Mouse (Mus musculus) cerebellum, postnatal 10 days (tissue): ENCODE measurements at regions not wholly inside any gene's neighbourhood (a gene's known extent, or its start where the extent isn't known, plus 50 kb on each side); places are given as distances from the start of the nearest gene placed in this dataset.

Experiments used
- DNase-seq, 2 experiments: peaks; one replicate each; pipeline ENCODE4 v3.0.0; 2021; ENCODE audit warnings: mixed read lengths in 2 of 2

DNA sequence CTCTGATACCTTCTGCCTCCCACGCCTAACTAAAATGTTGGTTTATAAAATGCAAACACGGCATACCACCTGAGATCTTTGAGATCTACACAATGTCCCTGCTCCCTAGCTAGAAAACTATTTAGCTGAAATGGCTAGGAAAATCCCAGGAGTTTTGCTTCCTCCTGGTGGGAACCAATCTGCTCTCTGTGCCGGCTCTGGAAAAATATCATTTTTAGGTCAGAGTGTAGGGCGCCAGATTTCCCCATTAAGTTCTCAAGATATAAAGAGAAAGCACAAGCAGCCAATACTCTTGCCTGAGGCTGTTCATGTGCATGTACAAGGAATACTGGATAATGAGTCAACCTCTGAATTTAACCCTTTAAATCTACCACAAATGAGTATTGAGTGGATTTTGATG is 301.0 kb downstream of the 9330182O14Rik start:
- peak in 1 of 2 experiments; percentile 9 for DNase-seq

DNA sequence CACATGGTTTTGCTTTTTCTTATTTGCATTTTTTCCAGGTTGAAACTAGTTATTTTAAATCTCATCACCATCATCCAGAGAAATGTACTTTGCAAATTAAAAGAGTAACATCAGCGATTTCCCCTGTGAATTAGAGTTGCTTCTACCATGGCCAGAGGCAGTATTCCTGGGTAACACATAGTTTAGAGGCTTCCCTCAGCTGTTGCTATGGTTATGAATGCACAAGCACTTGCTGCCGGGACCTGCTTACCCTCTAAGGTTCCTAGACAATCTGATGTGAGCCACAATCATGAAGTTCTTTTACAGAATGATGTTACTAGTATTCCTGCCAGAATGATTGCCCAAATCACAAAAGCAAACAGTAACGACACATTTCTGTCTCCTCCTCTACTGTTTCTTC is 302.5 kb downstream of the 9330182O14Rik start:
- DNase-seq = no peak

DNA sequence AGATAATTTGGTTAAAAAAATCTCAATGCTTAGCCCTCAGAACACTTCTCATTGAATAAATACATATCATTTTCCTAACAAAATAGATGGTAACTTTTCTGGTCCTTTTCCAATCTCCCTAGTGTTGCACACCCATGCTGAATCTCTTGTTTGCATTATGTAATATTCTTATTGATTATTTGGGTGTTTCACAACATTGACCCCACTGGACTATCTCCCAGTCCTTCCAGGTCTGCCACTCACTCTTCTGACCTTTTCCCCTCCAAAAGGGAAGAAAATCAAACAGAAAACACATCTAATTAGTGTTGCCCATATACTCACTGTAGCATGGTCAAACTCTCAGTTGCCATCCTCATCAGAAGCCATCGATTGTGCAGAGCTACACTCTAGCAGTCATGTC is 305.7 kb downstream of the 9330182O14Rik start:
- no peak for DNase-seq

DNA sequence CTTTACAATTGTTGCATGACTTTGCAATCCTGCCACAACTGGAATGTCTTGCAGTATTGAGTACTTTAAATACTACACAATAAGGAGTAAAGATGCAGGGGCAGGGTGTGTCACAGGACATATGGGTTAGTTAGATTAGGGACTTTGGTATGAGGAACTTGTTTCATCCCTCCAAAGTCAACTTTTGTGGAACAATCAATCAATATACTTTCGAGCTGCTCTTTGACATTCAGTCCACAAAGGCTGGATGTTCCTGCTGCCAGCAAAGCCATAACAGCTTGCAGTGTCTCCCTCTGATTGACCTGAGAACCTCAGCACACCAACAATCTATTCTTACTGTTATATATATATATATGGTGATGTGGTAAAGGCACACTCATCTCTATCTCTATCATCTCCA is 314.5 kb downstream of the 9330182O14Rik start:
- no peak for DNase-seq

DNA sequence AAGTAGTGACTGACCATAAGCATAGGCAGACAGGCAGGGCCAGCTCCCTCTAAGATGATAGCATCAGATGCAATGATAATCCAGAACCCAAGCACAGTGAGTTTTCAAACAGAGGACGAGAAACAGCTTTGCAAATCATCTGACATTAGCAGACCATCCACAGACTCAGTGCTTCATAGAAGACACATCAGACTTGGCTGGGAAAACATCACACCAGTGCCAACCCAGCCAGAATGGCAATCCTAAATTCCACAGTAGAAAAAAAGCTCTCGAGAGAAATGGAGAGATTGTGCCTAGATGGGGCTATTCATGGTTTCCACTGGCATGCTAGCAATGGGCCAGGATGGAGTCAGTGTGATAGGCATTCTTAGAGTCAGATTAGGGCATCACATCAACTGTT is 319.1 kb downstream of the 9330182O14Rik start:
- peak; percentile 21 to 23 for DNase-seq

DNA sequence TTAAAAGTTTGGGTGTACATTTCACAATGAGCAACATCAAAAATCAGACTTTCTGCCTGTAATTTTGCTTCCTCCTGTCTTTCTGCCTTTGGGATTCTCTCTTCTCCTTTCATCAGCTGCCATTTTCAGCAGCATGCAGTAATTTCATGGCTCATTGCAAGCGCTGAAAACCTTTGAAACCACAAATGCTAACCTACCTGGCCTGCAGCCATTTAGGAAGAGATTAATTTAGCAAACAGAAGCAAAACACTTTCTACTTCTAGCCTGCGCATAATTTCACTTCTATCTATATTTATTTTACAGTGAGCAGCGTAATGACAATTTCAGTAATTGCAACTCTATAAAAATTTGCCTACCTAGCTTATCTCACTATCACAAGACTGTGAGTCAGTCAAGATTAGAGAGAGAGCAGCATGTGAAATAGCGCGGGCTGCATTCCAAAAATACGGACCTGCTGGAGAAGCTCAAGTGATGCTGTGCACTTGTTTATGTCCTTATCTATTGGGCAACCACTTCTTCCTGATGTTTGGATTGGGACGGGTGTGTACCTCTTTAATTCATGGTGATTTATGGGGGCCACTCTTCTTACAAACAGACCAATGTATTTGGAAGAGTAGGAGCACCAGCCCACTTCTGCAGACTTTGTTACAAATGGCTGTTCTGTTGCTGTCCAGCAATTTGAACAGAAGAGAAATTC is 341.6 kb downstream of the 9330182O14Rik start:
- peak; percentile 91 to 92 for DNase-seq

DNA sequence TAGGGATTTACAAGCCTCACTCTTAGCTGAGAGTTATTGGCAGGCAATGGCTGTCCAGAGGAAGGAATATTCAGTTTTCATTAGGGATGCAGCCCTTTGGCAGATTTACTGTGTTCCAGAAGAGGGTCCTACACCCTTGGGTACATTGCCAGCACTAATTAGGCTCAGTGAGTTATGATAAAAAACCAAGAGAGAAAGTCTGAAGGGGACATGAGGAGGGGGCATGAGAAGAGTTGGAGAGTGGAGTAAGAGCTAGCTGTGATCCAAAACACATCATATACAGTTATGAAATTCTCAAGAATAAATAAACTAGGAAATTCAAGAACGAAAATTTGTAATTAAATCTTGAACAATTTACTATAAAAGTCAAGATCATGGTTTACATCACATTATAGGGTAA is 346.2 kb downstream of the 9330182O14Rik start:
- no peak for DNase-seq

DNA sequence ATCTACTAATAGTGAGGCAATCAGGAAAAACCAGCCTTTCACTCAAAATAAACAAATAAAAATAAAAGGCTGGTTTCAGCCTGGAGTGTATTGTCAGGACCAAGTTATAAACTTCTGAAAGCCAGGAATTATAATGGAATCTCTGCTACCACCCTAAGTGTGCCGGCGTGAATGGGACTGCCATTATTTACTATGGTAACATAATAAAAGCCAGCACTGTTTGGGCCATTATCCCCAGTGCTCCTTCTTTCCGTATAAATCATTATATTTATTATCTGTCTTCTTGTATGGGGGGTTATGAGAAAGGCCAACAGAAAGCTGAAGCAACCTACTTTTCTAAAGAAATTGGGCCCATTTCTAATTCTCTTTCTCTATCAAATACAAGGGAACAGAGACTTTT is 347.1 kb downstream of the 9330182O14Rik start:
- DNase-seq = no peak

DNA sequence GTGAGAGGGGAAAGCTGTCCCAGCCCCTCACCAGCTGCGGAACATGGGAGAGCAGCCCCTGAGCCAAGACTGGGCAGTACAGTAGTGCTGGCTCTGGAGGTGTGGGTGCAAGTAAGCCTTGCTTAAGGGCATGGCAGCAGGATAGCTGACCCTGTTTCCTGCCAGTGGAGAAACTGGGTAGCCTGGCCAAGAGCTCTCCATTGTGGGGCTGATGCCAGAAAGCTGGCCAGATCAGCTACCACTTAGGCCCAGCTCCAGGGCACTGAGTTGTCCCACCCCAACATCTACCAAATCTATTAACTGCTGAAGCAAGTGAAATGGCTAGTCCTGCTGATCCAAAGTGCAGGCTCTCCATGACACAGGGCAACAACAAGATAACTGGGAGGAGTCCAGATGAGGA is 351.8 kb downstream of the 9330182O14Rik start:
- DNase-seq = peak; percentile 67 to 81

DNA sequence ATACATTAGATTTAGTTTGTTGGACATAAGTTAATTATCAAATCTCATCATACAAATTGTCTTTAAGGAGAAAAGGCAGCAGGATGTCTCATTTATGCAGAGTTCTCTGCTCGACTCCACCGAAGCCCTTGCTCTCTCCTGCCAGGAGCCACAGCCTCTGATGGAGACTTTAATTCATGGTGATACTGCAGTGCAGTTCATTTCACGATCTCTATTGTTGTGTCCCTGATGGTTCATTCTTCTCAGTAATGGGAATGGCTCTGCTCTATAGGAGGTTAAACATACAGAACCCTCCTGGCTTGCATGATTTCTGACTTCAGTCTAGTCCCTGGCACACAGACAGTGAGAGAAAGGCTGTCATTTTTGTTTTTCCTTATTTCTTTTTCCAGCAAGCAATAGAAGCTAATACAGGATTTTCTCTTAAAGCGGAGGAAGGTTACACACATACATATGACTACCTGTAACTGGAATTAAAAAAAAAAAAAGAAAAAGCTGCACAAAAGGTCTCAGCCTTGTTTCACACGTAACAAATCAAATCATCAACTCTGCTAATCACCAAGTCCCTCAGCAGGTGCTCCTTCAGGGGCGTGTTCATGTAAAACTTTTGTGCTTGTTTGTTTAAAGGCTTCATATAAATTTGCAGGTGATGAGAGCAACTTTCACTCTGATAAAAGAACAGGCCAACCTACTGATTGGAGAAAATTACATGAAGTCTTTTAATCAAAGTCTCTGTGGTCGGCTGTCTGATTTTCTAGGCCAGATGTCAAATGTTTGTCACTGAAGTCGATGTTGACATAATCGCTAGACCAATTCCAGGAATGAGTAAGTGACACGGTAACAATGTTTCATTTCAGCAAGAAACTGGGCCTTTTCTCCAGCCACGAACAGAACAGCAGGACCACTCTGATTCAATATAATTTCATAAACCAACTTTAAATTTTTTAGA is 367.3 kb downstream of the 9330182O14Rik start:
- DNase-seq = no peak

DNA sequence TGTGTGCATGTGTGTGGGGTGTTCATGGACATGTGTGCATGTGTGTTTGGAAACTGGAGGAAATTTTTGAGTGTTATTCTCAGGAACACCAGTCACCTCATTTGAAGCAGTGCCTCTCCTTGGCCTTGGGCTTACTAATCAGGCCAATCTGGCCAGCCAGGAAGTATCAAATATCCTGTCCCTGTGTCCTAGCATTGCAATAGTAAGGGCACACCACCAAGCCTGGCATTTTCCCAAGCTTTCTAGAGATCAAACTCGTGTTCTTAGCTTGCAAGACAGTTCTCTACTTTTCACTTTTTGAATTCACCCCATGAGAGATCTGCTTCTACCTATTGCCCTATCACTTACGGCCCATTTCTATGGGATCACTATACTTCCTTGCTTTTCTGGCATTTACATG is 376.7 kb downstream of the 9330182O14Rik start:
- no peak for DNase-seq

DNA sequence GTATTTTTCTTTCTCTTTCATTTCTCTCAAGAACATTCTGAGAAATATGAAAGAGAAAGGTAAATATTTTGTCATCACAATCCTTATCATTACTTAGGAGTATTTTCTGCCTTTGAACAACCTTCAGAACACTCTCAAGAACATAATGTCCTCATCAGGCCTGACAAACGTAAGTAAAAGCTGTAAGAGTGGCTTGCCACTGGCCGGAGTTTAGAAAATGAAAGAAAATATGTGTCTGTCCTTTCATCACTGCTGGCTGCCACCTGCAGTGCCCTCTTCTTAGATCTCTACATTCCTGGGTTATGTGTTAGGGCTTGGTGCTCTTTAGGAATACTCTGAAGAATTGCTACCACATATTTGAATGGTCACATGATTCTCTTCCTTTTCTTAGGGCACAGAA is 390.2 kb downstream of the 9330182O14Rik start:
- DNase-seq = no peak

DNA sequence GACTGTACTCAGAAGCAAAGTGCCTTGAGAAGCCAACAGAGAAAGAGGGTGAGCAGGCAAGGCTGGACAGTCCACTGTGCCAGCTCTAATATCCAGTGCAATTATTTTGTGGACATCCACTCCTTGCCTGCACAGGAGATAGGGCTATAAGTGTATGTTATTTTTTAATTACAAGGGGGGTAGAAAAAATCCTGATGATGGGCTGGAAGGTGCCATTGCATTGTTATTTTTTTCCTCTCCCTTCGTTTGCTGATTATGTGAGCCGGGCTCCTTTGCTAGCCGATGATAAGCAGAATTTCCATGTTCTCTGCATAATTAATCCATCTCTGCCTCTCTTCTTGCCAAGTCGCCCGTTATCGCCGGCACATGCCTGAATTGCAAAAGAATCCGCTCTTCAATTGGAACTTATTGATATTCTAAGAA is 399.3 kb downstream of the 9330182O14Rik start:
- peak; percentile 62 to 76 for DNase-seq

DNA sequence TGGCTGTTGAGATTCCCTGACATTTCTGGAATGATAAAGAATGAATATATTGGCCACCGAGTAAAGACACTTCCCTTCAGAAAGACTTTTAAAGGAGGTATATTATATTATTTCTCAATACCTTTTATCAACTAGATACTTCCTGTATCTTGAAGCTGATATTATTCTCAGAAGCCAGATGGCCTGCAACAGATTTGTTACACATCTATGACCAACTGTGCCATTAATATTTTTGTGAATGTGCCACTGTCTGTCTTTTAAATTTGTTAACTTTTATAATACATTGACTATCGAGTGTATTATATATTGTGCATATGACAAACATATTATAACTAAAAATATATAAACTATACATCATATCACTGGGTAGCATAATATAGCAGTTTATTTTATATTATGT is 427.5 kb downstream of the 9330182O14Rik start:
- peak in 1 of 2 experiments; percentile 16 for DNase-seq

DNA sequence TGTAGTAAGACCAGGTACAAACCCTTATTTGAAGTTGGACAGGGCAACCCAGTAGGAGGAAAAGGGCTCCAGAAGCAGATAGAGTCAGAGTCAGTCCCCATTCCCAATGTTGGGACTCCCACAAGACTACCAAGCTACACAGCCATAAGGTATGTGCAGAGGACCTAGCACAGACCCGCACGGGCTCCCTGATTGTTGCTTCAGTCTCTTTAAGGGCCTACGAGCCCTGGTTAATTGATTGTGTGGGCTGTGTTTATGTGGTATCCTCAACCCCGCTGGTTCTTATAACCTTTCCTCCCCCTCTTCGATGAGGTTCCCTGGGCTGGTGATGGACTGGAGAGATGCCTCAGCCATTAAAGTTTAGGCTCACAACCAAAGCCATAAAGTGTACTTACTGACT is 431.6 kb downstream of the 9330182O14Rik start:
- no peak for DNase-seq

DNA sequence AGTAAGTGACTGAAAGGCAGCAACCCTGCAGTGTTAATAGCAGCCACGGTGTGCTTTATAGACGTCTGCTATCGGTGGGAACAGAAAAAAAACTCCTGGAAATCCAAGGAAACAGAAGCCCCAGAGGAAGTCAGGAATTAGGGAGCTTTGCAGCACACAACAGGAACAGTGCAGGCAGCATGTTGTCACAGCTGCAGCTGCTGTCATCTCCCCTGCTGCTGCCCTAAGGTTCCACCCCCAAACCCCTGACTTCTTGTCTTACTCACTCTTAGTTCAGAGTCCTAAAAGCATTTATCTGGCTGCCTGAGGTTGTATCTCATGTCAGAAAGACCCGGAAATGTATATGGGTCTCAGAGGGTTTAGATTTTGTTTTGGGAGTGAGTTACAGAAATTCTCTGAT is 432.3 kb downstream of the 9330182O14Rik start:
- no peak for DNase-seq

DNA sequence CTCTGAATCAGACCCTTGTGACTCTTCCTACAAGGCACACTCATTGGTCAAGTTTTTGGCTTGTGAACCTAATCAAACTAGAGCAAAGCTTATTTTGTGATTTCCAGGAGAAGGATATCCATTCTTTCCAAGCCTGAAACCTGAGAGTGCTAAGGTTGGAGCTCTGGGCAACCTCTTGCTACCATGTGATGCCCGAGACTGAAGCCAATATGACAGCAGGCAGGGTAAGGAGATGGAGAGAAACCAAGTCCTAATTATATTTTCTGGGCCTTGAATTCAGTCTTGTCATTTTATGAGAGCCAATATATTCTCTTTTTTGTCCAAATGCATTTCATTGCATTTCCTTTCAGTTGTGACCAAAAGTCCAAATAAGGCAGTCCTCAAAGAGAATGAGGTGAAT is 434.5 kb downstream of the 9330182O14Rik start:
- DNase-seq = peak; percentile 74 to 80
